Mouse (Mus musculus) forelimb bud, embryonic 11.5 days (tissue): ENCODE results near the gene Fam241a.
A peak's percentile ranks its signal among the peaks of the same experiment; 100 is the strongest.

Experiments
- DNase-seq: peaks from one replicate; pipeline ENCODE4 v3.0.0-alpha.2; 2012; ENCODE audit warnings: low read depth, low spot score

Gene Fam241a

GRCm38 (mm10) chr3:127875509-127875908 lies 20.6 kb downstream of the Fam241a start:
- DNase-seq: no peak

- no peak for DNase-seq
These were observed 21.1 kb downstream of the Fam241a start for GRCm38 (mm10) chr3:127875059-127875458.

- peak; percentile 23 for DNase-seq
These were observed 21.8 kb downstream of the Fam241a start for GRCm38 (mm10) chr3:127874254-127874883.

GRCm38 (mm10) chr3:127871575-127871974 lies 24.5 kb downstream of the Fam241a start:
- DNase-seq: no peak

- no peak for DNase-seq
These were observed 27.2 kb downstream of the Fam241a start for GRCm38 (mm10) chr3:127868880-127869279.

GRCm38 (mm10) chr3:127868046-127868758 lies 27.9 kb downstream of the Fam241a start:
- DNase-seq: no peak

- no peak for DNase-seq
These were observed 31.9 kb downstream of the Fam241a start for GRCm38 (mm10) chr3:127864242-127864641.

GRCm38 (mm10) chr3:127863571-127863970 lies 32.6 kb downstream of the Fam241a start:
- no peak for DNase-seq

GRCm38 (mm10) chr3:127862479-127862878 lies 33.6 kb downstream of the Fam241a start:
- no peak for DNase-seq

- DNase-seq: no peak
These were observed 34.8 kb downstream of the Fam241a start for GRCm38 (mm10) chr3:127861340-127861739.

- peak; percentile 60 for DNase-seq
These were observed 42.5 kb downstream of the Fam241a start for GRCm38 (mm10) chr3:127853431-127854206.

GRCm38 (mm10) chr3:127852722-127853121 lies 43.4 kb downstream of the Fam241a start:
- DNase-seq: no peak

GRCm38 (mm10) chr3:127850776-127851646 lies 45.1 kb downstream of the Fam241a start:
- no peak for DNase-seq

GRCm38 (mm10) chr3:127849922-127850321 lies 46.2 kb downstream of the Fam241a start:
- no peak for DNase-seq

GRCm38 (mm10) chr3:127848088-127848808 lies 47.9 kb downstream of the Fam241a start:
- DNase-seq: no peak

- no peak for DNase-seq
These were observed 52.2 kb downstream of the Fam241a start for GRCm38 (mm10) chr3:127843941-127844327.

- DNase-seq: no peak
These were observed 52.7 kb downstream of the Fam241a start for GRCm38 (mm10) chr3:127843324-127843940.

GRCm38 (mm10) chr3:127841926-127842325 lies 54.2 kb downstream of the Fam241a start:
- DNase-seq: no peak

GRCm38 (mm10) chr3:127837972-127838644 lies 58.0 kb downstream of the Fam241a start:
- DNase-seq: no peak
